Mouse (Mus musculus): ENCODE measurements around the gene Ppp2r3a. TPM values are rescaled to one million over a fixed set of nuclear protein-coding genes. Genes with fewer than 3 reads are reported as not detected.
A peak's percentile ranks its signal among the peaks of the same experiment; 100 is the strongest.

Gene Ppp2r3a
- polyA plus RNA-seq, 1 experiment, result 2.7 TPM

GRCm38 (mm10) chr9:101181962-101182701 lies 69.5 kb downstream of the Ppp2r3a start:
- no peak overlapping the region for H3K4me3 ChIP-seq (ENCODE audit: control insufficient read depth, insufficient read depth, low read length)
- DNase-seq, result peak; percentile 63
- no peaks in the 10 kb centered on the region for H3K36me3 ChIP-seq (ENCODE audit: control insufficient read depth, insufficient read depth, low read length)
- no peak overlapping the region for H3K27ac ChIP-seq (ENCODE audit: control insufficient read depth, insufficient read depth, low read length)
- H3K4me1 ChIP-seq (replicated peaks; ENCODE audit: control insufficient read depth, insufficient read depth, low read length), result no peaks in the 10 kb centered on the region
- TF ChIP-seq CTCF (IDR thresholded peaks at IDR 0.05; ENCODE audit: borderline replicate concordance, control insufficient read depth, extremely low read depth, insufficient read depth, low read length, poor library complexity) (no peak), POLR2A (IDR thresholded peaks at IDR 0.05; ENCODE audit: control insufficient read depth, extremely low read depth, insufficient read depth, low read length, poor library complexity) (no peak)
- WGBS, result 56% methylated on average over 5 of the region's 5 CpGs
- H3K27me3 ChIP-seq (ENCODE audit: control insufficient read depth, insufficient read depth, low read length), result no peaks in the 10 kb centered on the region

GRCm38 (mm10) chr9:101181291-101181690 lies 70.3 kb downstream of the Ppp2r3a start:
- DNase-seq, result no peak
- H3K4me1 ChIP-seq (replicated peaks; ENCODE audit: control insufficient read depth, insufficient read depth, low read length), result no peaks in the 10 kb centered on the region
- H3K4me3 ChIP-seq (ENCODE audit: control insufficient read depth, insufficient read depth, low read length), result no peak overlapping the region
- TF ChIP-seq POLR2A (IDR thresholded peaks at IDR 0.05; ENCODE audit: control insufficient read depth, extremely low read depth, insufficient read depth, low read length, poor library complexity) (no peak), CTCF (IDR thresholded peaks at IDR 0.05; ENCODE audit: borderline replicate concordance, control insufficient read depth, extremely low read depth, insufficient read depth, low read length, poor library complexity) (no peak)
- H3K27ac ChIP-seq (ENCODE audit: control insufficient read depth, insufficient read depth, low read length), result no peak overlapping the region
- no peaks in the 10 kb centered on the region for H3K36me3 ChIP-seq (ENCODE audit: control insufficient read depth, insufficient read depth, low read length)
- WGBS, result 92% methylated on average over 6 of the region's 6 CpGs
- no peaks in the 10 kb centered on the region for H3K27me3 ChIP-seq (ENCODE audit: control insufficient read depth, insufficient read depth, low read length)

- Histone ChIP-seq H3K36me3 (ENCODE audit: control insufficient read depth, insufficient read depth, low read length) (no peaks in the 10 kb centered on the region), H3K27ac (ENCODE audit: control insufficient read depth, insufficient read depth, low read length) (no peak overlapping the region), H3K27me3 (ENCODE audit: control insufficient read depth, insufficient read depth, low read length) (no peaks in the 10 kb centered on the region), H3K4me3 (ENCODE audit: control insufficient read depth, insufficient read depth, low read length) (no peak overlapping the region), H3K4me1 (replicated peaks; ENCODE audit: control insufficient read depth, insufficient read depth, low read length) (no peaks in the 10 kb centered on the region)
- no peak for DNase-seq
- TF ChIP-seq POLR2A (IDR thresholded peaks at IDR 0.05; ENCODE audit: control insufficient read depth, extremely low read depth, insufficient read depth, low read length, poor library complexity) (no peak), CTCF (IDR thresholded peaks at IDR 0.05; ENCODE audit: borderline replicate concordance, control insufficient read depth, extremely low read depth, insufficient read depth, low read length, poor library complexity) (no peak)
- WGBS, result 88% methylated on average over 2 of the region's 2 CpGs
Measured at GRCm38 (mm10) chr9:101180234-101180633, 71.4 kb downstream of the Ppp2r3a start.

- DNase-seq, result no peak
- 98% methylated on average over 1 of the region's 1 CpGs for WGBS
- Histone ChIP-seq H3K27ac (ENCODE audit: control insufficient read depth, insufficient read depth, low read length) (no peak overlapping the region), H3K36me3 (ENCODE audit: control insufficient read depth, insufficient read depth, low read length) (no peaks in the 10 kb centered on the region), H3K27me3 (ENCODE audit: control insufficient read depth, insufficient read depth, low read length) (no peaks in the 10 kb centered on the region), H3K4me3 (ENCODE audit: control insufficient read depth, insufficient read depth, low read length) (no peak overlapping the region), H3K4me1 (replicated peaks; ENCODE audit: control insufficient read depth, insufficient read depth, low read length) (no peaks in the 10 kb centered on the region)
- no peak for TF ChIP-seq POLR2A (IDR thresholded peaks at IDR 0.05; ENCODE audit: control insufficient read depth, extremely low read depth, insufficient read depth, low read length, poor library complexity)
- no peak for TF ChIP-seq CTCF (IDR thresholded peaks at IDR 0.05; ENCODE audit: borderline replicate concordance, control insufficient read depth, extremely low read depth, insufficient read depth, low read length, poor library complexity)
Measured at GRCm38 (mm10) chr9:101160627-101161026, 91.0 kb downstream of the Ppp2r3a start.

GRCm38 (mm10) chr9:101160092-101160491 lies 91.5 kb downstream of the Ppp2r3a start:
- DNase-seq, result no peak
- TF ChIP-seq CTCF (IDR thresholded peaks at IDR 0.05; ENCODE audit: borderline replicate concordance, control insufficient read depth, extremely low read depth, insufficient read depth, low read length, poor library complexity) (no peak), POLR2A (IDR thresholded peaks at IDR 0.05; ENCODE audit: control insufficient read depth, extremely low read depth, insufficient read depth, low read length, poor library complexity) (no peak)
- Histone ChIP-seq H3K36me3 (ENCODE audit: control insufficient read depth, insufficient read depth, low read length) (no peaks in the 10 kb centered on the region), H3K4me3 (ENCODE audit: control insufficient read depth, insufficient read depth, low read length) (no peak overlapping the region), H3K27me3 (ENCODE audit: control insufficient read depth, insufficient read depth, low read length) (no peaks in the 10 kb centered on the region), H3K27ac (ENCODE audit: control insufficient read depth, insufficient read depth, low read length) (no peak overlapping the region), H3K4me1 (replicated peaks; ENCODE audit: control insufficient read depth, insufficient read depth, low read length) (no peaks in the 10 kb centered on the region)
- 64% methylated on average over 5 of the region's 5 CpGs for WGBS

GRCm38 (mm10) chr9:101159431-101159830 lies 92.2 kb downstream of the Ppp2r3a start:
- Histone ChIP-seq H3K27ac (ENCODE audit: control insufficient read depth, insufficient read depth, low read length) (no peak overlapping the region), H3K4me1 (replicated peaks; ENCODE audit: control insufficient read depth, insufficient read depth, low read length) (no peaks in the 10 kb centered on the region), H3K36me3 (ENCODE audit: control insufficient read depth, insufficient read depth, low read length) (no peaks in the 10 kb centered on the region), H3K27me3 (ENCODE audit: control insufficient read depth, insufficient read depth, low read length) (no peaks in the 10 kb centered on the region), H3K4me3 (ENCODE audit: control insufficient read depth, insufficient read depth, low read length) (no peak overlapping the region)
- DNase-seq, result peak; percentile 16
- WGBS, result 98% methylated on average over 1 of the region's 1 CpGs
- TF ChIP-seq POLR2A (IDR thresholded peaks at IDR 0.05; ENCODE audit: control insufficient read depth, extremely low read depth, insufficient read depth, low read length, poor library complexity), result no peak
- no peak for TF ChIP-seq CTCF (IDR thresholded peaks at IDR 0.05; ENCODE audit: borderline replicate concordance, control insufficient read depth, extremely low read depth, insufficient read depth, low read length, poor library complexity)

Measured in thymus, adult 2 months (tissue).